Mouse (Mus musculus) forebrain, embryonic 14.5 days (tissue): ENCODE measurements at regions not wholly inside any gene's neighbourhood (a gene's known extent, or its start where the extent isn't known, plus 50 kb on each side); places are given as distances from the start of the nearest gene placed in this dataset.
A peak's percentile ranks its signal among the peaks of the same experiment; 100 is the strongest.

Source experiments
- ATAC-seq: fragments of 200-750 bp; cut with Nextera tagmentation; 2 replicates; pipeline ENCODE4 v1.8.0; 2017; ENCODE audit warnings: mild to moderate bottlenecking, moderate library complexity
- DNase-seq: peaks from one replicate; pipeline ENCODE4 v3.0.0-alpha.2; 2015; ENCODE audit warnings: low spot score
- H3K27ac ChIP-seq: fragments of 300-500 bp; sonication (generic); 2 replicates; pipeline ENCODE4 v1.5.1; 2014; ENCODE audit warnings: low read depth, mild to moderate bottlenecking, control low read depth, low read length, moderate library complexity
- H3K27me3 ChIP-seq: fragments of 300-500 bp; sonication (generic); replicated peaks from 2 replicates; pipeline ENCODE4 v1.6.1; 2014; ENCODE audit warnings: low read length, control low read depth, mixed read lengths; ENCODE audit not compliant: control insufficient read depth, insufficient read depth
- H3K36me3 ChIP-seq: fragments of 300-500 bp; sonication (generic); 2 replicates; pipeline ENCODE4 v1.6.1; 2014; ENCODE audit warnings: low read length, control low read depth; ENCODE audit not compliant: control insufficient read depth, insufficient read depth
- H3K4me1 ChIP-seq: fragments of 300-500 bp; sonication (generic); 2 replicates; pipeline ENCODE4 v1.6.1; 2014; ENCODE audit warnings: antibody characterized with exemption, low read length, control low read depth; ENCODE audit not compliant: control insufficient read depth, insufficient read depth
- H3K4me2 ChIP-seq: fragments of 300-500 bp; sonication (generic); 2 replicates; pipeline ENCODE4 v1.6.1; 2014; ENCODE audit warnings: mild to moderate bottlenecking, control low read depth, low read length
- H3K4me3 ChIP-seq: fragments of 300-500 bp; sonication (generic); 2 replicates; pipeline ENCODE4 v1.5.1; 2014; ENCODE audit warnings: low read depth, low read length, control low read depth
- H3K9ac ChIP-seq: fragments of 300-500 bp; sonication (generic); 2 replicates; pipeline ENCODE4 v1.6.1; 2014; ENCODE audit warnings: mild to moderate bottlenecking, low read length, control low read depth, moderate library complexity
- H3K9me3 ChIP-seq: fragments of 300-500 bp; sonication (generic); replicated peaks from 2 replicates; pipeline ENCODE4 v1.6.1; 2016; ENCODE audit warnings: low read length, control low read depth, mixed read lengths; ENCODE audit not compliant: control insufficient read depth
- WGBS: fragments of 180-500 bp; shearing (Covaris S2); extraction: QIAGEN DNeasy Blood & Tissue Kit; methylation state at CpG from one replicate; pipeline ENCODE4 v1.1.7; 2014; 5-methylcytosine and 5-hydroxymethylcytosine counted together

- Histone ChIP-seq H3K27ac (no peak overlapping the region), H3K4me3 (no peak overlapping the region), H3K4me2 (no peak overlapping the region), H3K36me3 (no peaks in the 10 kb centered on the region), H3K9me3 (no peaks in the 10 kb centered on the region), H3K4me1 (no peaks in the 10 kb centered on the region), H3K27me3 (no peaks in the 10 kb centered on the region), H3K9ac (no peak overlapping the region)
- ATAC-seq (peak; percentile 63), DNase-seq (peak; percentile 85)
Observed at GRCm38 (mm10) chr7:51434865-51435264, 76.0 kb upstream of the Ano5 start.

DNA sequence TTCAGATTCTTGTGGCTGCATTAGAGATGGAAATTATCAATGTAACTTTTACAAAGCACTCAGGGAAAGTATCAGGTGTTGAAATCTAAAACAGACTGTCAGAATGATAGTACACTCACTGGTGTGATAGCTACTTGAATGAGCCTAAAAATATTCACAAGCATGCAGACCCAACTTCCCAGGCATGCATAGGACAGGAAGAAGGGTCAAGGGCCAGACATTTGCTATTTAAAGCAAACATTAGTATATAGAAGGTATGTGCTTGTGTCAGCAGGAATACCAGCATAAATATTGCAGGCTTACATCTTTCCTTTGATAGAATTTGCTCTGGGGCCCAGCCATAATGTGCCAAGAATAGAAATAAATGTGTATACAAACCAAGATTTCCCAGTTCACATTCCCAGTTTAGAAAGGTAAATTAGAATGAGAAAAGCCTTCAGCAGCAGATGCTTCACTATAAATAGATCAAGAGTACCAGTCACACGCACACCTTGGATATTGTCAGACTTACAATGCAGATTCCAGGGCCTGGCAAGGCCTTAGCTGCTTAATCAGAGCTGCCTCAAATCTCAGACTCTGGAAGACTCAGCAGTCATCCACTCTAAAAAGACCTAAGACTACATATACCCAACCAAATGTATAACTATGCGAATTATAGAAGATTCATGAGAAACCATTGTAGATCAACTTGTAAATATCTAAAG is 55.7 kb upstream of the Ano5 start:
- ATAC-seq (no peak), DNase-seq (no peak)
- Histone ChIP-seq H3K36me3 (no peaks in the 10 kb centered on the region), H3K27ac (no peak overlapping the region), H3K9me3 (no peaks in the 10 kb centered on the region), H3K9ac (no peak overlapping the region), H3K4me2 (no peak overlapping the region), H3K4me3 (no peak overlapping the region), H3K27me3 (no peaks in the 10 kb centered on the region), H3K4me1 (no peaks in the 10 kb centered on the region)
- WGBS, result 93% methylated on average over 2 of the region's 2 CpGs

GRCm38 (mm10) chr7:51458757-51459156 is 52.1 kb upstream of the Ano5 start:
- Histone ChIP-seq H3K4me1 (no peaks in the 10 kb centered on the region), H3K27ac (no peak overlapping the region), H3K4me2 (no peak overlapping the region), H3K4me3 (no peak overlapping the region), H3K9ac (no peak overlapping the region), H3K27me3 (no peaks in the 10 kb centered on the region), H3K9me3 (no peaks in the 10 kb centered on the region), H3K36me3 (no peaks in the 10 kb centered on the region)
- ATAC-seq, result no peak
- 83% methylated on average over 1 of the region's 1 CpGs for WGBS
- peak; percentile 16 for DNase-seq
